In genomic region chr1:54585278-54585846, GRCm38 (mm10) we compare ENCODE assay signal across 7 mouse cellular contexts. TPM values are rescaled to one million over a fixed set of nuclear protein-coding genes. Genes with fewer than 3 reads are reported as not detected.
A peak's percentile ranks its signal among the peaks of the same experiment; 100 is the strongest.
DNase-seq lines count a peak whose midpoint lies in the region; ATAC-seq and TF ChIP-seq lines count a peak whose summit lies in the region.

No protein-coding gene starts in this region.

- no peaks in the 10 kb centered on the region; the same call in 1 of the 2 replicates for H3K9me3 ChIP-seq in ES-E14 (ENCODE audit: control insufficient read depth, insufficient read depth, low read depth, low read length)
- H3K9me3 ChIP-seq in forebrain, embryonic 10.5 days, result no peaks in the 10 kb centered on the region

- no peaks in the 10 kb centered on the region for H3K27me3 ChIP-seq in forebrain, embryonic 10.5 days (ENCODE audit: poor library complexity, severe bottlenecking)

- no peak overlapping the region for H3K9ac ChIP-seq in ES-E14 (ENCODE audit: insufficient read depth, low read depth, low read length, poor library complexity, severe bottlenecking)

- in situ Hi-C loops in ES-E14 (cut with MboI; ENCODE audit: low sequenced_read_pairs in 2 of 2, unreplicated experiment in 2 of 2), result no loop called here

- H3K4me3 ChIP-seq in ES-E14 (ENCODE audit: insufficient read depth in 1 of 2, low read depth in 1 of 2, low read length in 2 of 2, poor library complexity in 1 of 2, severe bottlenecking in 1 of 2), result peak overlapping the region in 1 of 2 experiments; percentile 2; a peak in 1 of 4 replicates
- H3K4me3 ChIP-seq in forebrain, embryonic 10.5 days, result 0 out of 2 replicates have a peak overlapping the region, but pooled peaks have one; percentile 9

- 11% methylated on average over 9 of the region's 9 CpGs for WGBS in forebrain, embryonic 10.5 days

- no peaks in the 10 kb centered on the region for H3K4me1 ChIP-seq in ES-E14 (ENCODE audit: control insufficient read depth in 2 of 2, insufficient read depth in 2 of 2, low read length in 2 of 2, poor library complexity in 1 of 2)
- H3K4me1 ChIP-seq in forebrain, embryonic 10.5 days, result peaks cover 18% of the 10 kb centered on the region

- 0 out of 2 replicates have a peak overlapping the region, but pooled peaks have one; percentile 37 for H3K27ac ChIP-seq in ES-E14 (ENCODE audit: insufficient read depth, low read depth, low read length, poor library complexity, severe bottlenecking)
- H3K27ac ChIP-seq in forebrain, embryonic 10.5 days, result peak overlapping the region; percentile 62

- no peaks in the 10 kb centered on the region for H3K36me3 ChIP-seq in ES-E14 (ENCODE audit: control insufficient read depth, insufficient read depth, low read length, poor library complexity, severe bottlenecking)
- no peaks in the 10 kb centered on the region for H3K36me3 ChIP-seq in forebrain, embryonic 10.5 days (replicated peaks)

- DNase-seq in ES-E14 (ENCODE audit: low read depth, low spot score), result peak; percentile 24
- DNase-seq in forebrain, embryonic 10.5 days (ENCODE audit: extremely low spot score, low spot score), result no peak
- peak; percentile 3 to 39 for DNase-seq in kidney, postnatal 25 days
- no peak for DNase-seq in right cerebral cortex, adult 18-20 months
- DNase-seq in cerebellum, adult 9-10 months, result no peak
- DNase-seq in layer of hippocampus, adult 11-12 months (ENCODE audit: low spot score), result no peak

- peak; percentile 89 for ATAC-seq in neutrophil, adult 5-6 weeks (ENCODE audit: extremely low read depth, insufficient number of reproducible peaks, low FRiP score, poor library complexity, severe bottlenecking)

TF ChIP-seq in ES-E14, 5 proteins besides CTCF, POLR2A, EP300 and RAD21:
- TF ChIP-seq HCFC1 (IDR thresholded peaks at IDR 0.05; ENCODE audit: borderline replicate concordance, insufficient read depth, low read length) (no peak), MAFK (IDR thresholded peaks at IDR 0.05; ENCODE audit: insufficient read depth, low read depth, low read length) (no peak), ZNF384 (IDR thresholded peaks at IDR 0.05; ENCODE audit: low read depth, low read length) (peak; percentile 53; the same call in 1 of the 2 replicates), CHD2 (IDR thresholded peaks at IDR 0.05; ENCODE audit: low read depth, low read length) (no peak), ZC3H11A (IDR thresholded peaks at IDR 0.05; ENCODE audit: borderline replicate concordance, low read depth, low read length) (no peak)

RNA-seq across cellular contexts. Expression of gene Pgap1, which starts 27.9 kb away (rescaled TPM):
- 21.3 and 21.8 TPM in 2 replicates for total RNA-seq in ES-E14 (2012; rRNA removed)
- 9.2 and 9.8 TPM in 2 replicates for polyA plus RNA-seq in forebrain, embryonic 10.5 days (2016; fragmentation: Nextera tagmentation; extraction: Ambion mirVana)
- 156 and 159 TPM in 2 replicates for total RNA-seq in neutrophil, adult 5-6 weeks (2017)

Comparison
In these comparisons a context has a peak if more than half of its experiments do, and no peak if none do; other contexts are left out.
1. DNase-seq: peak in ES-E14 (single experiment) and kidney, postnatal 25 days (2 of 2); none in forebrain, embryonic 10.5 days (single experiment), right cerebral cortex, adult 18-20 months (single experiment), cerebellum, adult 9-10 months (single experiment) and layer of hippocampus, adult 11-12 months (single experiment).